Mouse (Mus musculus) common myeloid progenitor, adult 5-6 weeks (primary cell): ENCODE results near the gene Lrmda. TPM values are rescaled to one million over a fixed set of nuclear protein-coding genes. Genes with fewer than 3 reads are reported as not detected.

Experiments
- ATAC-seq: replicated peaks from 2 replicates; pipeline ENCODE4 v1.8.0; 2016; ENCODE audit warnings: low read depth, mild to moderate bottlenecking, moderate TSS enrichment, inconsistent platforms; ENCODE audit not compliant: poor library complexity, severe bottlenecking
- total RNA-seq: library from RNA; stranded (forward); fragments of 200-1000, 187-1606 nt; gene quantifications from 2 replicates; pipeline ENCODE4 v1.2.3, GENCODE M21; 2017

Lrmda gene
- total RNA-seq, 1 experiment from 2014 or later = 13.2 TPM

DNA sequence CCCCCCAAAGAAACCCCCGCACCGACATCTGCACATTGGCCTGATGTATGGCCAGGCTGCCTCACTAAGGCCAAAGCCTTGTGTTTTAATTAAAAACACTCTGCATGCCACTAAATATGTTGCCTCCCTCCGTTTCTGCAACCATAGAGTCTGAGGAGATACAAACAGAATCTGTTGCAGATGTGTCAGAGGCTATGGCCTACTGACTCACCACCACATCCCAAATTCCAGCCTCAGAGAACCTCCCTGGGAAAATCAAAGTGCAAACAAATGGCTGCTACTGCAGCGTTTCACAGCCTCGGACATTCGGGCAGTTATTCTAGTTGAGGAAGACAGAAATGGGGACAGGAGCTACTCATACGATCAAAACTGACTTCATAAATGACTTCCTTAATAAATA lies 1031.9 kb downstream of the Lrmda start:
- ATAC-seq = no peak

DNA sequence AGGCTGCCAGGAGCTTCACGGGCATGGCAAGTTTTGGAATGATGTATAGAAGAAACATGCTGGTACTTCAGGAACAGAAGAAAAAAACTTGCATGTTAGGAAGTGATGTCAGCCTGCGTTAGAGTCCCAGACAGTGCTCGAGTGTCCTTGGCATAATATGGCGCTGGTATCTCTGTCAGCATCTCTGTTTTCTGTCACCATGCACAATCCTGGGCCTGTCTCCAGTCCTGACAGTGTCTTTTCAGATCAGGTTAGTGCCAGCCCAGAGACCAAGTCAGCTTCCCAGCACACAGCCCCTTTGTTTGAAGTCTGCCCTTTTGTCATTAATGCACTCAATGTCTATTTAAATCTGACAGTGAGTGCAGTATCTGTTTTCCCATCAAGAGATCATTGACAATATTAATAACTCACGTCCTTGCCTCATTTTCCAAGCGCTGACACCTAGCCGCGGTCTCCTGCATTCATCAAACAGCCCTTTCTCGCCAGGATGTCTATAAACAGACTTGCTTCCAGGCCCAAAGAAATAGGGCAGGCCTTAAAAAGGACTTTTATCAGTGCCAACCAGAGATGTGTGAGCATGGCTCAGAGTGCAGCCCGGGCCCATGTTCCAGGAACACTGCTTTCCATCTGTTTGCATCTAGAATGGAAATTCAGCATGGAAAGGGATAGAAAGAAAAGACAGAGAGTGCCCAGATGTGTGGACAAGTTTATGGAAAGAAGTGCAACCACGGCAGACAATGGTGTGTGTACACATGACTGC lies 1033.5 kb downstream of the Lrmda start:
- no peak for ATAC-seq

DNA sequence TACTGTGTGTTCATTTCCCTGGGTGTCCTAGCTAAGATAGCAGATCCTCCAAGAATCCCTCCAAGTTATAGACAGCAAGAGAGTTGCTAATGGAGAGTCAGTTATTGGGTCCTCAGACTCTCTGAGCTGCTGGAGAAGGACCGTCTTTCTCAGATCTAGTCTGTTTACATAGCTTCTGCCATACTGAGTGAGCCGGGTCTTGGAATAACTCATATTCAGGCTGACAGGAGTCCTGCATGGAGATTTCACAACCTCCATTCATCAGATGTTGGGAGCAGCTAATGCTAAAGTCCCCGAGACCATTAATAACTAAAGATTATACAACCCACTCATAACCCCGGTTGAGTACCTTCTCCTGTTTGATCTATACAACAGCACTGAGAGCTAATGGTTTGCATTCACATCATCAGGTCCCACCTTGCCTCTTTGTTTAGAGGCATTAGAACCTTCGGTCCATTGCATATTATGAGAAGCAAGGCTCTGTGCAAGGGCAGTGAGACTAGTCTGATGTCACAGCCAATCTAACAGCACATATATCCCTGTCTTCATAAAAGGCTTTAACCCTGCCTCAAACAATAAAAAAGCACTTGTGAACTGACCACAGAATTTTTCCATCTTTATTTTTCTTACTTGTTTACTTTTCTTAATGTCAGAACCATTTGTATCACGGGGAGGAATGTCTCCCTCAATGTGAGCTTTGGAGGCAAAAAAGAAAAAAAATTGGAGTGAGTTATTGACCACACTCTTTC lies 1037.9 kb downstream of the Lrmda start:
- ATAC-seq = no peak

DNA sequence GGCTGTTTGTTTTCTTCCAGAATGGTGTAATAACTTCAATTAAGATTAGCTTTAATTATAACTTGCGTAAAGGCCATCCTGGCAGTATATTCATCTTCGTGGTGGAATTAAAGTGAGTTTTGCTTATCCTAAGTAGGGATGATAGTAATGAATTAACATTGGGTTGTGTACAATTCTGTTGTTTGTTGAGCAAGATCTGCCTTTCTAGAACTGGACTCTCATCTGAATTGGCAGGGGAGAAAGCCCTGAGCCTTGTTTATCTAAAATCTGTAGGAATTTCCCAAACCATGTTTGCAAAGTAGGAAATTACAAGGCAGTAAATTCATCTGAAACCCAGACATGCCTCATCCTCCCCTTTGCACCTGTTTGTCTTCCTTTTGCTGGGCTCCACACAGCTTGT lies 1038.5 kb downstream of the Lrmda start:
- no peak for ATAC-seq

DNA sequence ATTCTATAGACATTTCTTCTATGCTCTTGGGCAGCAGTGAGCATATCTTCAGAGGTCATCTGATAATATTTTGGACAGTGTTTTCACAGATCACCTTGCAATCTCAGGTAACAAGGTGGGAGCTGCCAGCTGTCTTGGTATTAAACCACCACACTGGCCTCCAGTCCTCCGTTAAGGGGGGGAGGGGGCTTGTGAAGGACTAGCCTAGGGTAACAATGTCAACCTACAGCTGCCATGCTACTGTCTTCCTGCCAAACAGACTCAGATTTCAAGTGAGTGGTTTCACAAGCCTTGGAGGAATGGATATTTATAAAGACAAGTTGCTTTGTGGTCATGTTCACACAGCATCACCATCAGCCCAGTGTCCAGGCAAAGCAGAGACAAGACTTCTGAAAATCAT lies 1059.2 kb downstream of the Lrmda start:
- ATAC-seq = no peak

DNA sequence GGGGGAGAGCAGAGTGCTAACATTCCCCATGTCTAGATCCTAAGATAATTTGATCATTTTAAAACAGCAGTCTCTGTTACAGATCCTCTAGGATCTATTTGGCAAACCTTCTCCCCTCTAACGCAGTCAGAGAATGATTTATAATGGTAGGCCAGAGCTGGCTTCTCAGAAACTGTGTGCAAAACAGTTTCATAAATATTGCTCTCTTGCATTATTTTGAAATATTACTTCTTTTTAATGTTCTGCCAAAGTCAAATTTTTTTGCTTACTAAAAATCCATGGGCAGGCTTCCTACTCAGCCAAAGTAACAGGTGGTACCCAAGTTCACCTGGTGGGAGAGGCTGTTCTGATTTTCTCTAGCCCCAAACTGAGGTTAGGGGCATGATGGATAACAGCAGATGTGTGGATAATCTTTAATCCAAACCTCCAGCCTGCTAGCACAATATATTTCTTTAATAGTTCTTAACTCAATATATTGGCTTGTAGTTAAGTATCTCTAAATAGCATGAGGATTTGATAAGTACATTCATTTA lies 1064.8 kb downstream of the Lrmda start:
- ATAC-seq = no peak

DNA sequence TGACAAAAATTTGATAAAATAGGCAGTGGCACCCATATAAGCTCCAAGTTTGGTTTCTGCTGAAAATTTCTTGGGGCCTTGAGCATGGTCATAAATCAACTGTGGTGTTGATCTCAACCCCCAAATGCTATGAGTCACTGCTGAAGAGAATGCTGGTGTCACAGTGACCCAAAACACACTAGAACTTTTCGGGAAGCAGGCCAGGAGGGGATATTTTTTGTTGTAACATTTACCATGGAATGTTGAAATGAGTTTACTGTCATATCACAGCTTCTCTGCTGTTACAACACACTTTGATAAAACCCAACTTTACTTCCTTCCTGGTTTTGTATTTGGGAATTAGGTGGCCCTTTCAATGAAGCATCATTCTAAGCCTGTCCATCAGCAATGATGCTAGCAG lies 1065.3 kb downstream of the Lrmda start:
- ATAC-seq = no peak

DNA sequence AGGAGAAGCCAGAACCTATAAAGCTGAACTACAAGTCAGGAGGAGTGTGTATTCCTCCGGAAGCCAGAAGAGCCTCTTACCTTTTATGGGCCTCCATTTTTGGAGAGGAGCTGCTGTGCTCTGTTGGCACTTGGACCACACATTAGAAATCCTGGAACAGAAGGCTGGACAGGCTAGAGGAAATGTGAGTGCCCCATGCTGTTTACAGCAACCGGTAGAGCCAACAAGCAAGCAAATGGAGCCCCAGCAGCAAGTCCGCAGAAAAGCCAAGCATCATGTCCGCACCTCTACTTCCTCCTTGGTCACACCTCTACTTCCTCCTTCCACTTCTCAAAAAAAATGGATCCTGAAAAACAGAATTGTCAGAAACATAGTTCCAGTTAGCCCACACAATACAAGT lies 1073.8 kb downstream of the Lrmda start:
- ATAC-seq = no peak

DNA sequence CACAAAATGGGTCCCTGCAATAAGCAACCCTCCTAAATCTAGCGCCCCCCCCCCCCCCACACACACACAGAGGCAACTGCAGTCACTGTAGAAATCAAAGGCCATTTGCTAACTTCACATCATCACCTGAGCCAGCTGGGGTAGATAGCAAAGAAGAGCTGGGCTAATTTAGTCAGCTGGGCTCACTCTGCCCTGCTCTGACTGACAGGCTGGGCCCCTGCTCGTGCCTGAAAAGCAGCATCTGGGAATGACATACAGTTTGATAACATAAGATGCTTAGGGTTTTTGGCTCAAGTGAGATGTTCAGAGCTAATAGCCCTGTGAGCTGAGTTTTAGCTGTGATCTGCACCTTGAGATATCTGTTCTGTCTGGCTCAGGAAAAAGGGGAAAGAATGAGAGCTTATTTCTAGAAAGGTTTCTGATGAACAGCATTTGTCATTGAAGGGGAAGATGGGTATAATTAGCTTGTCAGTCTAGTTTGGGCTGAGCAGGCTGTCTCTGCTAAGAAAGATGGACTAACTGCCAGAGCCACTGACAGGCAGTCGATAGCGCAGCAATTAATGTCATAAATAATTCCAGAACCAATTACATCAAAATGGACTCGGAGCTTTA lies 1075.1 kb downstream of the Lrmda start:
- ATAC-seq = no peak

DNA sequence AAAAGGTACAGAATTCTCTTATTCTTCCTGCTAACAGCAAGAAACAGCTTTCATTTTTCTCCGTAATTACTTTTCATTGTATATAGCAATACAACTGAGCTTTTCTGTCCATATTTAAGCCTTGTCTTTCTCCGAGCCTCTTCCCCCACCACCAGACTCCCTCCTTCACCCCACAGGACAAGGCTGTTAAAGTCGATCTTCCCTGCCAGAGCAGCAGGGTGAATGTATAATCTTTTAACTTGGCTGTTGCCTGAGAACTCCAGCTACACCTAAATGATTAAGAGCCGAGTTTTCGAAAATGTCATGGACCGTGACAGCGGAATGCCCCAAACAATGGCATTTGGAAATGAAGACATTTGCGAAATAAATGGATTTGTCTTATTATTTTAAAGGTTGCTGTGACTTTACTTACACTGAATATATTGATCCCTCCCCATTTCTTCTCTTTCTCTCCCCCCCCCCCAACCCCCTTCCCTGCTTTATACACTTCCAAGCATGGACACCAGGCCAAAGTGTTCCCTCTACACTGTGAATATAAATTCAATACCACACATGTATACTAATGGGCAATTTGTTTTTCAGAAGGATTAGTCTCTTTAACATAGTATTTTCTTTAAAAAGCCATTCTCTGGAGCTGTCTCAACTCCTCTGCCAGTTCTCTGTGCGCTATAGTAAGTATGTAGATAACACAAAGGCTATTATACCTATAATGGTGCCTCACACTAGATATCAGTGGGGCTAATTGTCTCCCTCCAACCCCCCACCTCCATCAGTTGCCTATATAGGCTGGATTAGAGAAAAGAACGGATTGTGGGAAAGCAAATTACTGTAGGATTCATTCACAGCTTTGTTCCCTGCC lies 1075.9 kb downstream of the Lrmda start:
- ATAC-seq = no peak

DNA sequence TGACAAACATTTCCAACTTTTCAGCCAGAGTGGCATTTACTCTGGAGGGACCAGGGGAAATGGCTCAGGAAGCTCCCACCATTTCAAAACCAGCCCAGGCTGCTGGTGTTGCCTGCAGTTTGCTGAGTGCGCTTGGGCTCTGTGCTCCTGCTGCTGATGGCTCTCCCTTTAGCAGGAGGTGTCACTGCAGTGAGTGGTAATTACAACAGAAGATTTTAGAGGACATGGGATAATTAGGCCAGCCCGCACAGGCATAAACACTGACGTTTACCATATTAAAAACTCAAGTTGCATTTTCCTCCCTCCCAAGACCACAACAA lies 1076.5 kb downstream of the Lrmda start:
- no peak for ATAC-seq

DNA sequence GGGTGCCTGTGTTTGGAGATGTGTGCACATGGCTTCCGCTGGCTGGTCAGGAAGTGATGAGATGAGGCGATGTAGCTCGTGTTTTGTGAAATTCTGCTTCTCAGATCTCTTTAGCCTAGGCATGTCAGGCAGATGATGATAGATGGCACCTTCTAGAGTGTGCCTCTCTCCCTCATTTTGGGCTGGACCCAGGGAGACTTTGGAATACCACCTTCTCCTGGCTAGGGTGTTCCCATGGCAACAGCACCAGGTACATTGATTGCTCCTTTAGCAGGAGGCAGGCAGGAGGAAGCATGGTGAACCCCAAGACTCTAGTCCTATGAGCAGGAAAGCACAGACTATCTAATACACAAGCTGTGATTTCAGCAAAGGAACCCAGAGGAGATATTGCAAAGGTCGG lies 1076.9 kb downstream of the Lrmda start:
- ATAC-seq = no peak

Other genes starting within 250 kb of the Lrmda start
- 310 and 348 TPM in 2 replicates for gene Vdac2, start 194.5 kb upstream of the Lrmda start, total RNA-seq
- 7.3 and 14.0 TPM in 2 replicates for gene Comtd1, start 170.7 kb upstream of the Lrmda start, total RNA-seq
- gene Zfp503, start 30.1 kb upstream of the Lrmda start, total RNA-seq = under 0.01 and 0.29 TPM in 2 replicates